Mouse (Mus musculus): ENCODE data around the gene Gpatch11. TPM values are rescaled to one million over a fixed set of nuclear protein-coding genes. Genes with fewer than 3 reads are reported as not detected.
A peak's percentile ranks its signal among the peaks of the same experiment; 100 is the strongest.

Gpatch11 gene
- total and polyA plus RNA-seq, 3 experiments: 5.7 to 32.3 (median 26.6) TPM

DNA sequence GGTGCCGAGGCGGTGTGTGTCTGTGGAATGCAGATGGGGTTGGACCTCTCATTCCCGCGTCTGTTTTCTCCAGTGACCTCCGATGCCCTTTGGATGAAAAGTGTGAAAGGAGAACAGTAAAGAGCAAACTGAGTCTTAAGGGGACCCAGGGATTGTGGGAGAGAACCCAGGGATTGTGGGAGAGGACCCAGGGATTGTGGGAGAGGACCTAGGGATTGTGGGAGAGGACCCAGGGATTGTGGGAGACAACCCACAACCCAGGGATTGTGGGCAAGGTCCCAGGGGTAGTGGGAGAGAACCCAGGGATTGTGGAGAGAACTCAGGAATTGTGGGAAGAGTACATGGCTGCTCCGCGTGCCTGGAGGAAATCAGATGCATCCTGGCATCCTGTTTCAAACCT is 59.6 kb downstream of the Gpatch11 start:
- no peak for DNase-seq

- DNase-seq: peak; percentile 40
Observed at GRCm38 (mm10) chr17:78895394-78895793, 60.0 kb downstream of the Gpatch11 start.

Other genes with a start within 250 kb of the Gpatch11 start
- 10 to 100 TPM; 19.8 to 23.5 TPM for gene Strn, start 98.4 kb upstream of the Gpatch11 start, total RNA-seq (2021)
- 3.1 and 3.6 TPM in 2 replicates for gene Strn, start 98.4 kb upstream of the Gpatch11 start, polyA plus RNA-seq (2012; rRNA removed)
- 10 to 100 TPM; 34.7 to 40.5 TPM for gene Heatr5b, start 203 bp upstream of the Gpatch11 start, total RNA-seq (2021)
- 14.1 and 16.9 TPM in 2 replicates for gene Heatr5b, start 203 bp upstream of the Gpatch11 start, polyA plus RNA-seq (2012; rRNA removed)
- gene Eif2ak2, start 47.0 kb downstream of the Gpatch11 start, total RNA-seq (2021): 10 to 100 TPM; 24.0 to 24.3 TPM
- gene Eif2ak2, start 47.0 kb downstream of the Gpatch11 start, polyA plus RNA-seq (2012; rRNA removed): 1.0 and 1.4 TPM in 2 replicates
- under 1 TPM in 1 of 2 experiments, not detected in 1; 0.52 TPM for gene Sult6b1, start 71.4 kb downstream of the Gpatch11 start, total RNA-seq (2021)
- gene Sult6b1, start 71.4 kb downstream of the Gpatch11 start, polyA plus RNA-seq (2012; rRNA removed): not detected in 2 replicates
- 10 to 100 TPM; 34.7 to 40.5 TPM for gene Cebpzos, start 80.9 kb downstream of the Gpatch11 start, total RNA-seq (2021)
- 6.3 and 6.6 TPM in 2 replicates for gene Cebpzos, start 80.9 kb downstream of the Gpatch11 start, polyA plus RNA-seq (2012; rRNA removed)
- gene Cebpz, start 101.5 kb downstream of the Gpatch11 start, total RNA-seq (2021): 10 to 100 TPM; 42.6 to 50.5 TPM
- 0.89 and 3.0 TPM in 2 replicates for gene Cebpz, start 101.5 kb downstream of the Gpatch11 start, polyA plus RNA-seq (2012; rRNA removed)
- gene Ndufaf7, start 101.6 kb downstream of the Gpatch11 start, total RNA-seq (2021): 10 to 100 TPM; 38.5 to 50.3 TPM
- 3.1 and 4.6 TPM in 2 replicates for gene Ndufaf7, start 101.6 kb downstream of the Gpatch11 start, polyA plus RNA-seq (2012; rRNA removed)
- 10 to 100 TPM; 22.7 to 24.8 TPM for gene Prkd3, start 185.2 kb downstream of the Gpatch11 start, total RNA-seq (2021)
- 2.9 and 3.4 TPM in 2 replicates for gene Prkd3, start 185.2 kb downstream of the Gpatch11 start, polyA plus RNA-seq (2012; rRNA removed)
- gene Qpct, start 216.3 kb downstream of the Gpatch11 start, total RNA-seq (2021): 1 to 10 TPM; 6.4 to 8.2 TPM
- 1.5 and 1.8 TPM in 2 replicates for gene Qpct, start 216.3 kb downstream of the Gpatch11 start, polyA plus RNA-seq (2012; rRNA removed)

Measured in adrenal gland, adult 2 months (tissue).